In the genomic region with DNA sequence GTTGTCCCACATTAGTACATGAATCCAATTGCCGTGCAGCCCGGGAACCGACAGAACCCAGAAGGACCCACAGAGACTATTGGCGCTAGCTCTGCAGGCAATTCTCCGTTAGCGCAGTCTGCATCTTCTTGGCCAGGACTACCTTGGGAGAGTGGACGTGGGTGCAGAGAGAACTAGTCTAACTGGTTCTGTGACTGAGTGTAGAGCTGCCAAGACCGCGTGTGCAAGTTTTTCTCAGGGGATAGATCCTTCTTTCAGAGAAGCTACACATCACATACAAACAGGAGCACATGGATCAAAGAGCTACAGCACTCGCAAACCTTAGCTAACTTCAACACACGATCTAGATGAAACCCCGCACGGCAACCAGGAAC, we compare ENCODE assay signal across 7 mouse cellular contexts. TPM values are rescaled to one million over a fixed set of nuclear protein-coding genes. Genes with fewer than 3 reads are reported as not detected.
A peak's percentile ranks its signal among the peaks of the same experiment; 100 is the strongest.
DNase-seq lines count a peak whose midpoint lies in the region; ATAC-seq and TF ChIP-seq lines count a peak whose summit lies in the region.

No protein-coding gene starts in this region.

- TF ChIP-seq CTCF in heart, postnatal 0 days (IDR thresholded peaks at IDR 0.05; ENCODE audit: low read depth): no peak
- TF ChIP-seq CTCF in midbrain, postnatal 0 days (IDR thresholded peaks at IDR 0.05): no peak

- ATAC-seq in heart, postnatal 0 days (ENCODE audit: insufficient read depth, low read depth): peak; percentile 14
- ATAC-seq in liver, embryonic 12.5 days: peak; percentile 33
- ATAC-seq in midbrain, postnatal 0 days (ENCODE audit: low FRiP score): peak; percentile 65

- H3K4me2 ChIP-seq in heart, postnatal 0 days (ENCODE audit: low read depth, low read length): peak overlapping the region; percentile 93
- peak overlapping the region; percentile 92 for H3K4me2 ChIP-seq in liver, embryonic 12.5 days
- peak overlapping the region; percentile 82 for H3K4me2 ChIP-seq in midbrain, postnatal 0 days (ENCODE audit: low read depth, low read length, poor library complexity, severe bottlenecking)

- WGBS in embryonic facial prominence, embryonic 10.5 days: 4% methylated on average over 13 of the region's 13 CpGs
- under 1% methylated on average over 13 of the region's 13 CpGs for WGBS in heart, postnatal 0 days
- 1% methylated on average over 13 of the region's 13 CpGs for WGBS in liver, embryonic 12.5 days (ENCODE audit: insufficient replicate concordance)
- WGBS in midbrain, postnatal 0 days: under 1% methylated on average over 13 of the region's 13 CpGs

- no peaks in the 10 kb centered on the region for H3K27me3 ChIP-seq in embryonic facial prominence, embryonic 10.5 days (replicated peaks; ENCODE audit: low read depth, poor library complexity, severe bottlenecking)
- no peaks in the 10 kb centered on the region for H3K27me3 ChIP-seq in heart, postnatal 0 days (ENCODE audit: control insufficient read depth, insufficient read depth, low read length)
- H3K27me3 ChIP-seq in liver, embryonic 12.5 days (replicated peaks): no peaks in the 10 kb centered on the region
- no peaks in the 10 kb centered on the region for H3K27me3 ChIP-seq in midbrain, postnatal 0 days (ENCODE audit: insufficient read depth, low read length)

- H3K9ac ChIP-seq in heart, postnatal 0 days (replicated peaks; ENCODE audit: low read depth, low read length): peak overlapping the region; percentile 68
- peak overlapping the region; percentile 77 for H3K9ac ChIP-seq in liver, embryonic 12.5 days
- H3K9ac ChIP-seq in midbrain, postnatal 0 days (replicated peaks; ENCODE audit: low read length, poor library complexity, severe bottlenecking): peak overlapping the region; percentile 64

- peaks cover 19% of the 10 kb centered on the region for H3K4me1 ChIP-seq in embryonic facial prominence, embryonic 10.5 days
- H3K4me1 ChIP-seq in heart, postnatal 0 days (ENCODE audit: control insufficient read depth, insufficient read depth): peaks cover 22% of the 10 kb centered on the region
- peaks cover 31% of the 10 kb centered on the region for H3K4me1 ChIP-seq in liver, embryonic 12.5 days
- H3K4me1 ChIP-seq in midbrain, postnatal 0 days (ENCODE audit: insufficient read depth, low read length): peaks cover 12% of the 10 kb centered on the region

- H3K4me3 ChIP-seq in embryonic facial prominence, embryonic 10.5 days: peak overlapping the region; percentile 81
- peak overlapping the region; percentile 73 for H3K4me3 ChIP-seq in heart, postnatal 0 days (ENCODE audit: low read depth, low read length)
- H3K4me3 ChIP-seq in liver, embryonic 12.5 days: peak overlapping the region; percentile 80
- H3K4me3 ChIP-seq in midbrain, postnatal 0 days (ENCODE audit: low read depth, low read length): peak overlapping the region; percentile 66

- peak; percentile 11 to 27 for DNase-seq in left cerebral cortex, postnatal 10 days (ENCODE audit: extremely low spot score in 1 of 2, low spot score in 2 of 2)
- no peak for DNase-seq in left cerebral cortex, postnatal 36 days (ENCODE audit: low spot score in 2 of 2)
- DNase-seq in embryonic facial prominence, embryonic 10.5 days (ENCODE audit: low spot score): no peak
- DNase-seq in heart, postnatal 0 days (ENCODE audit: low spot score): no peak
- peak; percentile 47 for DNase-seq in midbrain, postnatal 0 days (ENCODE audit: low spot score)
- no peak for DNase-seq in gastrocnemius, adult 18-20 months (ENCODE audit: low spot score)

- peak overlapping the region; percentile 77 for H3K27ac ChIP-seq in embryonic facial prominence, embryonic 10.5 days (replicated peaks)
- peak overlapping the region; percentile 77 for H3K27ac ChIP-seq in heart, postnatal 0 days (ENCODE audit: low read depth)
- H3K27ac ChIP-seq in liver, embryonic 12.5 days: peak overlapping the region; percentile 81
- H3K27ac ChIP-seq in midbrain, postnatal 0 days (ENCODE audit: low read depth, low read length): peak overlapping the region; percentile 65

- no peaks in the 10 kb centered on the region for H3K36me3 ChIP-seq in embryonic facial prominence, embryonic 10.5 days (replicated peaks)
- H3K36me3 ChIP-seq in heart, postnatal 0 days (replicated peaks; ENCODE audit: control insufficient read depth, insufficient read depth, low read length): no peaks in the 10 kb centered on the region
- no peaks in the 10 kb centered on the region for H3K36me3 ChIP-seq in liver, embryonic 12.5 days
- H3K36me3 ChIP-seq in midbrain, postnatal 0 days (ENCODE audit: insufficient read depth, low read length): no peaks in the 10 kb centered on the region

- H3K9me3 ChIP-seq in embryonic facial prominence, embryonic 10.5 days: no peaks in the 10 kb centered on the region
- H3K9me3 ChIP-seq in heart, postnatal 0 days (replicated peaks; ENCODE audit: control insufficient read depth, low read length): no peaks in the 10 kb centered on the region
- H3K9me3 ChIP-seq in liver, embryonic 12.5 days (replicated peaks): no peaks in the 10 kb centered on the region
- no peaks in the 10 kb centered on the region for H3K9me3 ChIP-seq in midbrain, postnatal 0 days (ENCODE audit: low read length)

- no peak for TF ChIP-seq EP300 in heart, postnatal 0 days (IDR thresholded peaks at IDR 0.05; ENCODE audit: low read depth)

- intact Hi-C loops in left cerebral cortex, postnatal 10 days (cut with DNase I): no loop called here
- intact Hi-C loops in left cerebral cortex, postnatal 36 days (cut with DNase I): loop anchor here (1.0 kb wide), 1 partner anchor 32 kb away; the partner anchor contains the start of gene Lrrc8a

RNA-seq across cellular contexts. Expression of gene Kyat1, which starts 0.4 kb away (rescaled TPM):
- total RNA-seq in left cerebral cortex, postnatal 10 days (2021): 10 to 100 TPM; 13.1 to 15.8 TPM
- total RNA-seq in left cerebral cortex, postnatal 36 days (2021): 10 to 100 TPM; 14.2 to 15.4 TPM
- polyA plus RNA-seq in embryonic facial prominence, embryonic 10.5 days (2016; fragmentation: Nextera tagmentation; extraction: Ambion mirVana): 8.2 and 8.3 TPM in 2 replicates
- total RNA-seq in heart, postnatal 0 days (2014; rRNA removed; ENCODE audit: low replicate concordance): 76.8 and 81.2 TPM in 2 replicates
- 50.7 and 51.7 TPM in 2 replicates for polyA plus RNA-seq in heart, postnatal 0 days (2015; fragmentation: Nextera tagmentation; extraction: Ambion mirVana)
- 11.3 and 11.4 TPM in 2 replicates for polyA plus RNA-seq in liver, embryonic 12.5 days (2016; fragmentation: Nextera tagmentation; extraction: Ambion mirVana)
- total RNA-seq in midbrain, postnatal 0 days (2014; rRNA removed): 21.9 and 26.4 TPM in 2 replicates
- 16.4 and 17.9 TPM in 2 replicates for polyA plus RNA-seq in midbrain, postnatal 0 days (2015; fragmentation: Nextera tagmentation; extraction: Ambion mirVana)
- total RNA-seq in gastrocnemius, adult 18-20 months (2021): 10 to 100 TPM; 25.3 to 26.9 TPM

RNA-seq across cellular contexts. Expression of gene Spout1, which starts 27.0 kb away (rescaled TPM):
- total RNA-seq in left cerebral cortex, postnatal 10 days (2021): 10 to 100 TPM; 37.0 to 40.3 TPM
- total RNA-seq in left cerebral cortex, postnatal 36 days (2021): 10 to 100 TPM; 36.8 to 37.4 TPM
- polyA plus RNA-seq in embryonic facial prominence, embryonic 10.5 days (2016; fragmentation: Nextera tagmentation; extraction: Ambion mirVana): 95.4 and 98.5 TPM in 2 replicates
- 16.3 and 20.5 TPM in 2 replicates for total RNA-seq in heart, postnatal 0 days (2014; rRNA removed; ENCODE audit: low replicate concordance)
- 13.6 and 15.2 TPM in 2 replicates for polyA plus RNA-seq in heart, postnatal 0 days (2015; fragmentation: Nextera tagmentation; extraction: Ambion mirVana)
- polyA plus RNA-seq in liver, embryonic 12.5 days (2016; fragmentation: Nextera tagmentation; extraction: Ambion mirVana): 54.4 and 55.1 TPM in 2 replicates
- 38.4 and 47.6 TPM in 2 replicates for total RNA-seq in midbrain, postnatal 0 days (2014; rRNA removed)
- polyA plus RNA-seq in midbrain, postnatal 0 days (2015; fragmentation: Nextera tagmentation; extraction: Ambion mirVana): 55.9 and 60.8 TPM in 2 replicates
- 1 to 10 TPM; 4.2 to 4.7 TPM for total RNA-seq in gastrocnemius, adult 18-20 months (2021)

RNA-seq across cellular contexts. Expression of gene Lrrc8a, which starts 32.3 kb away (rescaled TPM):
- 10 to 100 TPM; 47.8 to 51.9 TPM for total RNA-seq in left cerebral cortex, postnatal 10 days (2021)
- total RNA-seq in left cerebral cortex, postnatal 36 days (2021): 10 to 100 TPM; 59.6 to 62.3 TPM
- polyA plus RNA-seq in embryonic facial prominence, embryonic 10.5 days (2016; fragmentation: Nextera tagmentation; extraction: Ambion mirVana): 46.5 and 47.5 TPM in 2 replicates
- total RNA-seq in heart, postnatal 0 days (2014; rRNA removed; ENCODE audit: low replicate concordance): 50.8 and 66.2 TPM in 2 replicates
- 43.5 and 46.4 TPM in 2 replicates for polyA plus RNA-seq in heart, postnatal 0 days (2015; fragmentation: Nextera tagmentation; extraction: Ambion mirVana)
- 12.8 and 13.9 TPM in 2 replicates for polyA plus RNA-seq in liver, embryonic 12.5 days (2016; fragmentation: Nextera tagmentation; extraction: Ambion mirVana)
- 52.5 and 65.4 TPM in 2 replicates for total RNA-seq in midbrain, postnatal 0 days (2014; rRNA removed)
- 55.3 and 56.0 TPM in 2 replicates for polyA plus RNA-seq in midbrain, postnatal 0 days (2015; fragmentation: Nextera tagmentation; extraction: Ambion mirVana)
- 10 to 100 TPM; 24.5 to 28.4 TPM for total RNA-seq in gastrocnemius, adult 18-20 months (2021)

RNA-seq across cellular contexts. Expression of gene Endog, which starts 33.9 kb away (rescaled TPM):
- total RNA-seq in left cerebral cortex, postnatal 10 days (2021): 10 to 100 TPM; 18.6 to 23.3 TPM
- total RNA-seq in left cerebral cortex, postnatal 36 days (2021): 10 to 100 TPM; 19.3 to 25.0 TPM
- 18.3 and 19.9 TPM in 2 replicates for polyA plus RNA-seq in embryonic facial prominence, embryonic 10.5 days (2016; fragmentation: Nextera tagmentation; extraction: Ambion mirVana)
- total RNA-seq in heart, postnatal 0 days (2014; rRNA removed; ENCODE audit: low replicate concordance): 124 and 127 TPM in 2 replicates
- 72.9 and 73.0 TPM in 2 replicates for polyA plus RNA-seq in heart, postnatal 0 days (2015; fragmentation: Nextera tagmentation; extraction: Ambion mirVana)
- 23.0 and 23.3 TPM in 2 replicates for polyA plus RNA-seq in liver, embryonic 12.5 days (2016; fragmentation: Nextera tagmentation; extraction: Ambion mirVana)
- total RNA-seq in midbrain, postnatal 0 days (2014; rRNA removed): 43.7 and 51.3 TPM in 2 replicates
- polyA plus RNA-seq in midbrain, postnatal 0 days (2015; fragmentation: Nextera tagmentation; extraction: Ambion mirVana): 38.9 and 42.2 TPM in 2 replicates
- 10 to 100 TPM; 50.1 to 52.0 TPM for total RNA-seq in gastrocnemius, adult 18-20 months (2021)

RNA-seq across cellular contexts. Expression of gene Gm28035, which starts 35.1 kb away (rescaled TPM):
- 1 to 10 TPM; 6.3 to 7.3 TPM for total RNA-seq in left cerebral cortex, postnatal 10 days (2021)
- total RNA-seq in left cerebral cortex, postnatal 36 days (2021): 10 to 100 TPM in 1 of 2 experiments, 1 to 10 TPM in 1; 7.8 to 13.6 TPM
- 0.05 and 0.09 TPM in 2 replicates for polyA plus RNA-seq in embryonic facial prominence, embryonic 10.5 days (2016; fragmentation: Nextera tagmentation; extraction: Ambion mirVana)
- total RNA-seq in heart, postnatal 0 days (2014; rRNA removed; ENCODE audit: low replicate concordance): 13.9 TPM in 1 of 2 replicates, not detected in the other
- 0.10 and 0.12 TPM in 2 replicates for polyA plus RNA-seq in heart, postnatal 0 days (2015; fragmentation: Nextera tagmentation; extraction: Ambion mirVana)
- polyA plus RNA-seq in liver, embryonic 12.5 days (2016; fragmentation: Nextera tagmentation; extraction: Ambion mirVana): 0.11 and 0.12 TPM in 2 replicates
- total RNA-seq in midbrain, postnatal 0 days (2014; rRNA removed): 3.4 and 6.0 TPM in 2 replicates
- 0.09 and 0.11 TPM in 2 replicates for polyA plus RNA-seq in midbrain, postnatal 0 days (2015; fragmentation: Nextera tagmentation; extraction: Ambion mirVana)
- total RNA-seq in gastrocnemius, adult 18-20 months (2021): 1 to 10 TPM in 1 of 2 experiments, under 1 TPM in 1; 0.55 to 1.2 TPM

Comparison
In these comparisons a context has a peak if more than half of its experiments do, and no peak if none do; other contexts are left out.
1. DNase-seq: peak in left cerebral cortex, postnatal 10 days (2 of 2) and midbrain, postnatal 0 days (single experiment); none in left cerebral cortex, postnatal 36 days (0 of 2), embryonic facial prominence, embryonic 10.5 days (single experiment), heart, postnatal 0 days (single experiment) and gastrocnemius, adult 18-20 months (single experiment).
2. ATAC-seq: peak in every context shown above with its lines; median percentile 65 in midbrain, postnatal 0 days; 33 in liver, embryonic 12.5 days; 14 in heart, postnatal 0 days.
3. Peak in every context shown above with its lines, with median percentiles within 50 percentile points of each other: H3K27ac ChIP-seq, H3K4me3 ChIP-seq, H3K4me2 ChIP-seq and H3K9ac ChIP-seq.